Mouse (Mus musculus) embryonic stem cell, embryonic (primary cell): ENCODE data around the gene Ccdc148.

Experiments used
- CTCF ChIA-PET, 4 experiments: fragments of 300-600 bp in 2 of 4; fragments of 350-600 bp in 2 of 4; sonication (Branson Sonifier 250); formaldehyde crosslinking; loops; one replicate each; lab custom pipeline; 2022; ENCODE audit warnings: inconsistent platforms in 2 of 4; lab: Charles Lee
- POLR2A ChIA-PET, 4 experiments: fragments of 300-600 bp in 2 of 4; fragments of 350-600 bp in 2 of 4; sonication (Branson Sonifier 250); formaldehyde crosslinking; loops; one replicate each; lab custom pipeline; 2022; ENCODE audit warnings: antibody characterized with exemption in 4 of 4, inconsistent platforms in 1 of 4; lab: Charles Lee

Gene Ccdc148

GRCm38 (mm10) chr2:59161021-59161440, 548 bp upstream of the Ccdc148 start:
- POLR2A ChIA-PET, result interaction anchor here (0.6 to 3.3 kb wide), 57 partner anchors 9 to 1250 kb away, joined by 3 to 58 read pairs (median 4); no protein-coding TSS in a partner anchor

GRCm38 (mm10) chr2:59159961-59160604, 400 bp downstream of the Ccdc148 start:
- CTCF ChIA-PET, result interaction anchor here in 3 of 4 experiments (0.6 to 1.0 kb wide), 5 partner anchors 17 to 462 kb away, joined by 3 to 7 read pairs (median 3); no protein-coding TSS in a partner anchor
- POLR2A ChIA-PET, result interaction anchor here (0.5 to 3.3 kb wide), 59 partner anchors 8 to 1680 kb away, joined by 3 to 58 read pairs (median 4); partner anchors contain the start of genes Acvr1 (in 2 of the 4) and Upp2 (in 2 of the 4)

More at GRCm38 (mm10) chr2:59161021-59161440, 548 bp upstream of the Ccdc148 start:
- CTCF ChIA-PET, result interaction anchor here in 3 of 4 experiments (0.6 to 1.2 kb wide), 4 partner anchors 70 to 463 kb away, joined by 3 to 7 read pairs (median 3); no protein-coding TSS in a partner anchor

GRCm38 (mm10) chr2:59158117-59158516, 2.4 kb downstream of the Ccdc148 start:
- ChIA-PET CTCF (no interaction called here), POLR2A (no interaction called here)

GRCm38 (mm10) chr2:59155428-59155827, 5.1 kb downstream of the Ccdc148 start:
- POLR2A ChIA-PET, result no interaction called here
- CTCF ChIA-PET, result no interaction called here

GRCm38 (mm10) chr2:59131044-59131443, 29.4 kb downstream of the Ccdc148 start:
- ChIA-PET POLR2A (no interaction called here), CTCF (no interaction called here)

GRCm38 (mm10) chr2:59129821-59130220, 30.7 kb downstream of the Ccdc148 start:
- POLR2A ChIA-PET, result no interaction called here

GRCm38 (mm10) chr2:59129023-59129422, 31.5 kb downstream of the Ccdc148 start:
- ChIA-PET POLR2A (no interaction called here), CTCF (no interaction called here)

More at GRCm38 (mm10) chr2:59129821-59130220, 30.7 kb downstream of the Ccdc148 start:
- CTCF ChIA-PET, result no interaction called here

- CTCF ChIA-PET, result no interaction called here
- POLR2A ChIA-PET, result no interaction called here
Observed at GRCm38 (mm10) chr2:59055615-59056145, 104.8 kb downstream of the Ccdc148 start.

- POLR2A ChIA-PET, result interaction anchor here in 1 of 4 experiments (1.7 kb wide), 1 partner anchor 73 kb away, joined by 4 read pairs; no protein-coding TSS in a partner anchor
- CTCF ChIA-PET, result interaction anchor here in 2 of 4 experiments (0.5 to 1.4 kb wide), 3 partner anchors 145 to 373 kb away, joined by 3 to 4 read pairs (median 3); no protein-coding TSS in a partner anchor
Observed at GRCm38 (mm10) chr2:59054339-59054738, 106.1 kb downstream of the Ccdc148 start.

GRCm38 (mm10) chr2:59053461-59054039, 106.9 kb downstream of the Ccdc148 start:
- ChIA-PET CTCF (interaction anchor here in 2 of 4 experiments (0.6 to 1.4 kb wide), 3 partner anchors 145 to 1869 kb away, joined by 3 to 4 read pairs (median 4); no protein-coding TSS in a partner anchor), POLR2A (interaction anchor here in 1 of 4 experiments (1.7 kb wide), 1 partner anchor 73 kb away, joined by 4 read pairs; no protein-coding TSS in a partner anchor)

GRCm38 (mm10) chr2:59050245-59050824, 110.1 kb downstream of the Ccdc148 start:
- CTCF ChIA-PET, result no interaction called here
- POLR2A ChIA-PET, result interaction anchor here in 1 of 4 experiments (0.8 to 1.0 kb wide), 2 partner anchors 190 to 388 kb away, joined by 3 to 5 read pairs; no protein-coding TSS in a partner anchor

- ChIA-PET CTCF (interaction anchor here in 1 of 4 experiments (0.7 kb wide), 1 partner anchor 123 kb away, joined by 4 read pairs; no protein-coding TSS in a partner anchor), POLR2A (interaction anchor here in 2 of 4 experiments (0.6 to 1.0 kb wide), 2 partner anchors 117 to 191 kb away, joined by 3 read pairs; no protein-coding TSS in a partner anchor)
Observed at GRCm38 (mm10) chr2:59049686-59050085, 110.8 kb downstream of the Ccdc148 start.

GRCm38 (mm10) chr2:59048775-59049451, 111.6 kb downstream of the Ccdc148 start:
- POLR2A ChIA-PET, result interaction anchor here in 2 of 4 experiments (0.6 kb wide), 2 partner anchors 117 to 233 kb away, joined by 3 to 4 read pairs; no protein-coding TSS in a partner anchor
- CTCF ChIA-PET, result interaction anchor here in 1 of 4 experiments (0.6 kb wide), 1 partner anchor 8 kb away, joined by 3 read pairs; no protein-coding TSS in a partner anchor

GRCm38 (mm10) chr2:59043313-59044032, 117.0 kb downstream of the Ccdc148 start:
- CTCF ChIA-PET, result no interaction called here
- POLR2A ChIA-PET, result interaction anchor here in 1 of 4 experiments (0.5 kb wide), 1 partner anchor 149 kb away, joined by 3 read pairs; no protein-coding TSS in a partner anchor

GRCm38 (mm10) chr2:59042616-59043015, 117.9 kb downstream of the Ccdc148 start:
- CTCF ChIA-PET, result no interaction called here
- POLR2A ChIA-PET, result no interaction called here

GRCm38 (mm10) chr2:59036433-59036832, 124.0 kb downstream of the Ccdc148 start:
- ChIA-PET POLR2A (no interaction called here), CTCF (no interaction called here)

- ChIA-PET POLR2A (interaction anchor here in 1 of 4 experiments (0.5 kb wide), 1 partner anchor 356 kb away, joined by 4 read pairs; no protein-coding TSS in a partner anchor), CTCF (no interaction called here)
Observed at GRCm38 (mm10) chr2:59035206-59035605, 125.3 kb downstream of the Ccdc148 start.
